In genomic region chr15:84157530-84157929, GRCm38 (mm10) we compare ENCODE assay signal across 24 mouse cellular contexts. TPM values are rescaled to one million over a fixed set of nuclear protein-coding genes. Genes with fewer than 3 reads are reported as not detected.
"Had no signal": no experiment of that assay in that cellular context is flagged by ENCODE, and none has a peak within 500 bp of the region (broad histone marks: within the 10 kb centered on the region; RNA-seq: fewer than 3 reads in every experiment).

No protein-coding gene starts in this region.

RNA-seq across cellular contexts. Expression of gene Pnpla5, which starts 34.6 kb away (rescaled TPM):
- polyA plus RNA-seq: heart, embryonic 11.5 days; heart, embryonic 12.5 days; heart, embryonic 13.5 days; heart, embryonic 14.5 days; heart, embryonic 15.5 days; heart, embryonic 16.5 days; heart, postnatal 0 days; hindbrain, embryonic 10.5 days; hindbrain, embryonic 11.5 days; hindbrain, embryonic 12.5 days; hindbrain, embryonic 13.5 days; hindbrain, embryonic 14.5 days; hindbrain, embryonic 15.5 days; hindbrain, embryonic 16.5 days; hindbrain, postnatal 0 days; inflammation-experienced regulatory T-cells, adult 6 months; intestine, embryonic 14.5 days; intestine, embryonic 15.5 days; intestine, embryonic 16.5 days; intestine, postnatal 0 days; kidney, embryonic 14.5 days; kidney, embryonic 15.5 days; kidney, embryonic 16.5 days; kidney, postnatal 0 days had no signal
